Mouse (Mus musculus): Measurements from ENCODE around the gene Cdkal1.

Cdkal1 gene

GRCm38 (mm10) chr13:29320421-29320820, 535.1 kb downstream of the Cdkal1 start:
- no peak for DNase-seq

DNA sequence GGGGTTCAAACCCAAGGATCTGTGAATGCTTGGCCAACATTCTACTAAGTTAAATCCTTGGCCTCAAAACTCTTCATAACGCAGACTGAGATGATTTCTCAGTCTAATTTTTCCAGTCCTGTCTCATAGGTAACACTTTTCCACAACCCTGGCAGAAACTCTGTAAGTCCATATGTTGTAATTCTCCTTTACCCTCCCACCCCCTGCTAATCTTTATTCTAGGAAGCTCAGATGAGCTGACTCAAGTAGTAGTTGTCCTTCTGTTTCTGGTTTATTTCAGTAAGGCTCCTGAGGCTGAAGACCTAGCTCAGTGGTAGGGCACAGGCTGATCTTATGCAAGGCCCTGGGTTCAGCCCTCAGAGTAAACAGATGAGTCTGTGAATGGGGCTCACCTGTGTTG, 537.8 kb downstream of the Cdkal1 start:
- DNase-seq, result no peak

- no peak for DNase-seq
Measured at GRCm38 (mm10) chr13:29316271-29316670, 539.2 kb downstream of the Cdkal1 start.

DNA sequence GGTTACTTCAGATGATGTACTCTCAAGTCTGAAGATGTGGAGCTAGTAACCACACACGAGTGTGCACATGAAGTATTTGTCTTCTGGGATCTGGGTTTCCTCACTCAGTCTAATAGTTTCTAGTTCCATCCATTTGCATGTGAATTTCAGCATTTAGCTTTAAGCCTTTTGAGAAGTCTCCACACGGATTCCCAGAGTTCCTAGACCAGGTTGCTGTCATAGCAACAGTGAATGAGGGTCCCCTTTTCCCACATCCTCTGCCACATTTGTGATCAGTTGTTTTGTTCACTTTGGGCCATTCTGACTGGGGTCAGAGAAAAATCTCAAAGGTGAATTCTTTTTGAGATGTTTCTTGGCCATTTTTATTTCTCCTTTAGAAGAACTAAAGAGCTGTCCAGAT, 543.4 kb downstream of the Cdkal1 start:
- DNase-seq, result no peak

- DNase-seq, result no peak
Measured at GRCm38 (mm10) chr13:29307420-29307819, 548.1 kb downstream of the Cdkal1 start.

- no peak for DNase-seq
Measured at GRCm38 (mm10) chr13:29292608-29293240, 562.8 kb downstream of the Cdkal1 start.

DNA sequence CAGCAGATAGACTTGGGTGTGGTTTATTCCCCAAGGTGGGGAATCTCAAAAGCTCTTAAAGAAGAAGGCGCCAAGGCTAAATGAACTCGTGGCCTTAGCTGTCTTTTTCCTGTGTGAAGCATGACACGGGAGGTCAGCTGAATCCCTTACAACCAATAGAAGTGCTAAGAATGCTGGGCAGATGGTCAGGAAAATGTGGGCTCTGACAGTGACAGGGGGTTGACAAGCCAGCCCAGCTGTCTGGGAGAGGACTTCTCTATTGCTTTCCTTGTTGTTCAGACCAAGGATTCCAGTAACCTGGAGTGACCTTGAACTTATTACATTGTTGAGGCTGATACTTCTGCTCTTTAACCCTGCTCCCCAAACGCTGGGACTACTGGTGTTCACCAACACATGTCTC, 564.9 kb downstream of the Cdkal1 start:
- DNase-seq, result no peak

DNA sequence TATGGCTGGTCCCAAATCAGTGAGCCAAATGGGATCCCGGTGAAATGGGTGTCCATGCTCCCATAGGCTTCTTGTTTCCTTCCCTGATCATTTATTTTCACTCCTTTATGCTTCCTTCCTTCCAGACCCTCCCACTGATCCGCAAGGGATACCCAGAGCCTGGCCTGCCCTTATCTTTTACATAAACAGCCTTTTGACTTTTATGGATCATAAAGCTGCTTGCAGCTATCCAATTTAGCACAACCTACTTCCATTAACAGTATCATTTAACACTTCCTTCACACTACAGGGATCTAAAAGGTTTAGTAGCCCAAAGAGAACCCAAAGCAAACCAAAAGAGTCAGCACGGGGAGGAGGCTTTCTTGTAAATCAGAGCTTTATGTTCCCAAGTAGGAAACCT, 570.4 kb downstream of the Cdkal1 start:
- DNase-seq, result no peak

DNA sequence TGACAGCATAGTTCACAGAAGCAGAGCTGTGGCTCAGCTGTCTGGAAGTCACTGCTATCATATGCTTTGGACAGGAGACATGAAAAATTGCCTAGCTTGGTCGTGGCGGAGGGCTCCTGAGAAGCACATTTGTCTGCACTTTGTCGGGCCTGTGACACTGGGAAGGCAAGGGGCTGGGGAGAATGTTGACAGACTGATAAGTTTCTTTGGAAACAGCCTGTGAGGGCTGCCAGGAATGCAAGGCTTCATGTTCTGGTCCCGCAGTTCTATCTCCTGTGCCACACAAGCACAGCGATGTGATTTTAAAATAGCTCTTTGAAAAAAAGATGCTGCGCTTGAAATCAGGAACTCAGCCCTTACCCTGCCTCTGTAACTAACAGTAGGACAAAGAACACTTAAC, 573.9 kb downstream of the Cdkal1 start:
- no peak for DNase-seq

DNA sequence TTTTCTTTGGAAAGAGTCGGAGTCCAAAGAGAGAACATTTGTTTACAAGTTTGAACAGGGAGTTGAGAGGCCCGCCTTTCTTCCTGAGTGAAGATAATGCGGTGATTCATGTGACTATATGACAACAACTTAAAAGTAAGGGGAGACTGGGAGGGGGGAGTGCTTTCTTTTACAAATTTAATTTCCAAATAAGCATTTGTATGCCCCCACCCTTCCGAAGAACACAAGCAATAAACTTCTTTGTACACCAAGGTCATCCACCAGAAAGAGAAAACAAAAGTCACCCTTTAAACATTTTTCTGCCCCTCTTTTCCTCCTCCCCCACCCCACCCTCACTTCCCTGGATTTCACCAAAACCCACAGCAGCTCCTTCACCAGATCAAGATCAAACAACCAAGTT, 577.3 kb downstream of the Cdkal1 start:
- no peak for DNase-seq

- no peak for DNase-seq
Measured at GRCm38 (mm10) chr13:29274296-29274695, 581.2 kb downstream of the Cdkal1 start.

GRCm38 (mm10) chr13:29273693-29274221, 581.7 kb downstream of the Cdkal1 start:
- no peak for DNase-seq

DNA sequence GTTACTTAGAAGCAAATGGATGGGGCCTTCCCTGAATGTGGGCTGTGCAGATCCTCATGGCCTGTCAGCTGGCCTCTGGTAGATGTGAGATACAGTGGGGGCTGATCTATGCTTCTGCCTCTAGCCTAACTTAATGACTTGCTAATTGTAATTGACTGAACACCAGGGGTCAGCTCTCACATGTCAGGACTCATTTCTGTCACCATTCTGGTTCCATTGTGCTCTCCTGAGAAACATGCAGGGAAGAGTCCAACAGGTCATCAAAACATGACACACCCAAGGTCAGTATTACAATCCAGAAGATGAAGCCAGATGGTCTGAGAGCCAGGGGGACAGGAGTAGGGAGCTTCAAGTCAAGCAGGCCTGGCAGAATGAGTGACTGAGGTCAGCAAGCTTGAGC, 584.0 kb downstream of the Cdkal1 start:
- no peak for DNase-seq

- no peak for DNase-seq
Measured at GRCm38 (mm10) chr13:29264015-29264711, 591.3 kb downstream of the Cdkal1 start.

- no peak for DNase-seq
Measured at GRCm38 (mm10) chr13:29262164-29262563, 593.3 kb downstream of the Cdkal1 start.

DNA sequence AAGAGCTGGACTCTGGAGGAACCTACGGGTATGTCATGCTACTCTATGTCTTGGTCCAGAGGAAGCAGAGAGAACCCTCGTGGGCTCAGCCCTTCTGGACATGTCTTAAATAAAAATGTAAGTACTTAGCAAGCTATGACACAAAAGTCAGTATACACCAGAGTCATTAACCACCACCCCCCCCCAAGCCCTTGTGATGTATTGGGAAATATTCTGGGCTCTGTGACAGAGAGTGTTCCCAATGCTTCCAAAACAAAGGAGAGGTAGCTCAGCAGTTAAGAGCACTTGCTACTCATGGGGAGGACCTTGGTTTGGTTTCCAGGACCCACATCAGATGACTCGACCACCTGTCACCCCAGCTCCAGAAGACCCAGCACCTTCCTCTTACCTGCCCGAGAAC, 606.9 kb downstream of the Cdkal1 start:
- DNase-seq, result no peak

DNA sequence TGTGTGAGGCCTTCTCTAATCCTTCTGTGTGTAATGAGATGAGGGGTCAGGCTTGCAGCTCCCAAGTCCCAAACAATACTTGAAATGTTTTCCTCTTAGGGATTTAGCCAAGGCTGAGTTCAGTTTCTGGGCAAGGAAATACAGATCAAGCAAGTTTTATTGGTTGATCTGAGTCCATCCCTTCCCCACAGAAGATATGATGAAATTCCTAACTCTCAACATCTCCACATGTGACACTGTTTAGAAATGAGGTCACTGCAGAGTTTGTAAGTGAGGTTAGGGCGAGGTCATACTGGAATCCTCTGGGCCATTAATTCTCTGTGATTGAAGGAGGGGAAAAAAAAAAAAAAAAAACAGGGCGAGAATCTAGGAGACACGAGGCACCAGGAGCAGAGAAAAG, 607.7 kb downstream of the Cdkal1 start:
- no peak for DNase-seq

GRCm38 (mm10) chr13:29235065-29235464, 620.4 kb downstream of the Cdkal1 start:
- DNase-seq, result no peak

GRCm38 (mm10) chr13:29234442-29234841, 621.0 kb downstream of the Cdkal1 start:
- DNase-seq, result no peak

DNA sequence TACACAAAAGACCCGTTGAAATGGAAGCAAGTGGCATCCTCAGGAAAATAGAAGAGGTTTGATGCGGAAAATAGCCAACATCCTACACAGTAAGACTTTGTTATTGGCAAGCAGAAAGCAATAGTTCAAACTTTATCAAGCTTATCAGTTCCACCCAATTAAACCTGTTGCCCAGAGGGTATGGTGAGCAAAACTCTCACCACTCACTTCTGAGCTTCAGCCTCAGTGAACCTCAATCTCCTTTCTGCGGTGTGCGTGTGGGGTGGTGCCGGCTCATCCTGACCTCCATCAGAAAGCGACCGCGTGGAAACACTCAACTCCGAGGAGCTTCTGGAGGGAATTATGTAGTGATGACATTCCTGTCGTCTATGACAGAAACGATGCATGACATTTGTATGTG, 621.5 kb downstream of the Cdkal1 start:
- no peak for DNase-seq

DNA sequence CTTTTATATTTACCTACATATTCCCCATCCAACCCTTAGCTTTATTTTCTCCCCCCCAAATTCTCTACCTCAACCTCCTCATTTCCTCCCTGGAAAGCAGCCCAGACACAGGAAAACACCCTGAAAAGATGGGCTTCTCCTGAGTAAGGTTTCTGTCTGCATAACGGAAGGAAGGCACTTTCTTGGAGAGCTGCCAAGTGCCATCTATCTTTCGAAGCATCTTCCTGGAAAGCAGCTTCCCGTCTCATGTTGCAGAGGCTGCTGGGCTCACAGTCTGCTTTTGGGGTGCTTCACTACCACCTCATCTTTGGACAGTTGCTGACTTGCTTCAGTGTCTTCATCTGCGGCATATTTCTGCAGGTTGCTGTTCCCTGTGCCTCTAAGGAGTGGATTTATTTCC, 622.8 kb downstream of the Cdkal1 start:
- no peak for DNase-seq

DNA sequence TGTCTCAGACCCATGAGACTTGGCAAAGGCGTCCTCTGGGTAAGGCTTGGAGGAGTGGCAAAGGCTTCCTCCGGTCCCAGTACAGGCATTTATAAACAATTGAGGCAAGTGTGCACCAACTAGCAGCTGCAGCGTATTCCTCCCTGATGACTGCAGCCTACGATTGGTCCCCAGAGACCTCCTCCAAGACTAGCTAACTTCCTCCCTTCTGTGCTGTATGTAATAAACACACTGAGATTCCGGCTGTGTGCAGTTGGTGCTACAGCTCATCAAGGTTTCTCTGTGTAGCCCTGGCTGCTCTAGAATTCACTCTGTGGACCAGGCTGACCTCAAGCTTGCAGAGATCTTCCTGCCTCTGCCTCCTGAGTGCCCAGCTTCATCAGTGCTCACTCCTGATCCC, 630.7 kb downstream of the Cdkal1 start:
- DNase-seq, result no peak

DNA sequence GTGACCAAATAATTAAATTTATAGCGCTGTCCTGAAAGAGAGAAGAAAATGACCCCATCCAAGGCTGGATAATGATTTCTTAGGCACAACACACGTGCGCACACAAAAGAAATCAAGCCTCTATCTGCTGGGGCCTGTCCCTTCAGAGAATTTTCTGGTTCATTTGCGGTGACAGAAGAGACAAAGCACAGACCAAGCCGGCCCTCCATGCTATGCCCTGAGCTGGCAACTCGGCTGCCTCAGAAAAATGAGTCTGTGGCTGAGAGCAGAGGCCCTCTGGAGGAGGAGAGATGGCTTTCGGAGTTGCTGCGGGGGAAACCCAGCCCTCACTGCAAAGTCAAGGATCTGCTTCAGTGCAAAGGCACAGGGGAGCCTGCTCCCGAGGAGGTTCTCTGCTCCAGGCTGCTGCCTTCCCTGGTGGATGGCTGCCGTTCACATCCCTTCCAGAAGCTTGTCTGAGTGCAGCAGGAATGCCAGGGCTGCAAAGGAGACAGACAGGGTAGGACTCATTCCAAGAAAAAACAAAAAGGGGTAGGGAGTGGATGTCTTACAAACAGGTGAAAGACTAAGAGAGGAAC, 633.1 kb downstream of the Cdkal1 start:
- DNase-seq, result no peak

- DNase-seq, result no peak
Measured at GRCm38 (mm10) chr13:29221646-29222045, 633.8 kb downstream of the Cdkal1 start.
